Mouse (Mus musculus): Measurements from ENCODE around the gene Susd6. TPM values are rescaled to one million over a fixed set of nuclear protein-coding genes. Genes with fewer than 3 reads are reported as not detected.
A peak's percentile ranks its signal among the peaks of the same experiment; 100 is the strongest.

Susd6 gene
- polyA plus RNA-seq, 1 experiment from 2014 or later = 11.7 TPM

DNA sequence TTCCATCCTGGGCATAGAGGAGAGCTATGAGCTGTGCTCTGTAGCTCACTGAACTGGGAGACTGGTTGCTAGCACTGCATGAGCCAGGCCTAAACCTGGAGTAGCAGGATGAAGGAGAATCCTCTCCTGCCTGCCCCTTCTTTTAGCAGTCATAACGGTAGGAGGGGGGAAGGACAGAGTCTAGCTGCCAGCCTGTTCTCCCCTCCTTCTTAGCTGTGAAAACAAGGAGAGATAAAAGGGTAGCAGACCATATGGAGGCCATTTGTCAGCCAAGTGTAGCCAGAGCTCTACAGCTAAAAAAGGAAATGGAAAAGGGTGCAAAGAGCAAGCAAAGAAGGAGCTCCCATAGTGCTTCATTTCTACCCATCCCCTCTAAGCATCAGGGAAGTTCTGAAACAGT lies 71.6 kb downstream of the Susd6 start:
- no peaks in the 10 kb centered on the region for H3K9me3 ChIP-seq (replicated peaks; ENCODE audit: control insufficient read depth, low read length)
- no peaks in the 10 kb centered on the region for H3K36me3 ChIP-seq (ENCODE audit: control insufficient read depth, insufficient read depth, low read length)
- WGBS = 16% methylated on average over 1 of the region's 1 CpGs

GRCm38 (mm10) chr12:80863370-80863769 lies 73.1 kb downstream of the Susd6 start:
- no peaks in the 10 kb centered on the region for H3K36me3 ChIP-seq (ENCODE audit: control insufficient read depth, insufficient read depth, low read length)
- H3K9ac ChIP-seq (ENCODE audit: low read length) = no peak overlapping the region
- H3K27me3 ChIP-seq (replicated peaks; ENCODE audit: control insufficient read depth, insufficient read depth, low read length) = no peaks in the 10 kb centered on the region
- H3K9me3 ChIP-seq (replicated peaks; ENCODE audit: control insufficient read depth, low read length) = no peaks in the 10 kb centered on the region
- H3K27ac ChIP-seq (ENCODE audit: low read depth, low read length) = no peak overlapping the region
- peaks cover 7% of the 10 kb centered on the region for H3K4me1 ChIP-seq (ENCODE audit: control insufficient read depth, insufficient read depth, low read length)
- ATAC-seq (no peak), DNase-seq (ENCODE audit: low spot score) (no peak)
- 83% methylated on average over 2 of the region's 2 CpGs for WGBS
- H3K4me3 ChIP-seq (ENCODE audit: low read depth, low read length) = no peak overlapping the region
- no peak overlapping the region for H3K4me2 ChIP-seq (ENCODE audit: low read length)

More for the DNA sequence above, 71.6 kb downstream of the Susd6 start:
- Histone ChIP-seq H3K27me3 (replicated peaks; ENCODE audit: control insufficient read depth, insufficient read depth, low read length) (no peaks in the 10 kb centered on the region), H3K27ac (ENCODE audit: low read depth, low read length) (peak overlapping the region; percentile 3; the same call in 1 of the 2 replicates), H3K4me3 (ENCODE audit: low read depth, low read length) (no peak overlapping the region), H3K4me1 (ENCODE audit: control insufficient read depth, insufficient read depth, low read length) (peaks cover 14% of the 10 kb centered on the region), H3K9ac (ENCODE audit: low read length) (no peak overlapping the region), H3K4me2 (ENCODE audit: low read length) (no peak overlapping the region)
- DNase-seq (ENCODE audit: low spot score) = peak; percentile 56
- peak; percentile 60; the same call in 1 of the 2 replicates for ATAC-seq

GRCm38 (mm10) chr12:80865175-80865574 lies 74.9 kb downstream of the Susd6 start:
- Histone ChIP-seq H3K27me3 (replicated peaks; ENCODE audit: control insufficient read depth, insufficient read depth, low read length) (no peaks in the 10 kb centered on the region), H3K4me2 (ENCODE audit: low read length) (no peak overlapping the region), H3K9ac (ENCODE audit: low read length) (no peak overlapping the region), H3K9me3 (replicated peaks; ENCODE audit: control insufficient read depth, low read length) (no peaks in the 10 kb centered on the region), H3K27ac (ENCODE audit: low read depth, low read length) (no peak overlapping the region), H3K4me1 (ENCODE audit: control insufficient read depth, insufficient read depth, low read length) (peaks cover 5% of the 10 kb centered on the region; the same call in 1 of the 2 replicates), H3K36me3 (ENCODE audit: control insufficient read depth, insufficient read depth, low read length) (peaks cover 5% of the 10 kb centered on the region; the same call in 1 of the 2 replicates), H3K4me3 (ENCODE audit: low read depth, low read length) (no peak overlapping the region)
- ATAC-seq (no peak), DNase-seq (ENCODE audit: low spot score) (no peak)
- 90% methylated on average over 4 of the region's 4 CpGs for WGBS

- Histone ChIP-seq H3K36me3 (ENCODE audit: control insufficient read depth, insufficient read depth, low read length) (peaks cover 11% of the 10 kb centered on the region; the same call in 1 of the 2 replicates), H3K27ac (ENCODE audit: low read depth, low read length) (no peak overlapping the region), H3K9ac (ENCODE audit: low read length) (no peak overlapping the region), H3K9me3 (replicated peaks; ENCODE audit: control insufficient read depth, low read length) (no peaks in the 10 kb centered on the region), H3K27me3 (replicated peaks; ENCODE audit: control insufficient read depth, insufficient read depth, low read length) (no peaks in the 10 kb centered on the region), H3K4me2 (ENCODE audit: low read length) (no peak overlapping the region), H3K4me1 (ENCODE audit: control insufficient read depth, insufficient read depth, low read length) (peaks cover 5% of the 10 kb centered on the region; the same call in 1 of the 2 replicates), H3K4me3 (ENCODE audit: low read depth, low read length) (no peak overlapping the region)
- WGBS = 91% methylated on average over 2 of the region's 2 CpGs
- ATAC-seq (no peak), DNase-seq (ENCODE audit: low spot score) (no peak)
Measured at GRCm38 (mm10) chr12:80866023-80866422, 75.7 kb downstream of the Susd6 start.

DNA sequence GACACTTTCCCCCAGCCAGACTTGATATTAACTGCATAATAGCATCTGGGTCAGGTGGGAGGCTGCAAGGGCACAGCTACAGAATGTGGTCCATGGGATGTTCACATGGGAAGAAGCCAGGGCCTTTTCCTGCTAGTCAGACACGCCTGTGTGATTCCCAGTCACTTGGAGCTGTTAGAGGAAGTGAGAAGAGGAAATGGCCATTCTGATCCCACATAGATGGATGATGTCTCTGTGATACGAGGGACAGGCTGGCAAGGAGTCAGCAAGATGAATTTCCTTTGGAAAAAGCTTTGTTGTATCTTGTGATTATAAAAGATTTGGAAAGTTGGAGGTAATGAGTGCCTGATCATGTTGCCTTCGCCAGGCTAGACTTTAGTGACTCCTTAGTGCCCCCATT lies 76.8 kb downstream of the Susd6 start:
- no peak overlapping the region for H3K9ac ChIP-seq (ENCODE audit: low read length)
- DNase-seq (ENCODE audit: low spot score) (no peak), ATAC-seq (no peak)
- H3K9me3 ChIP-seq (replicated peaks; ENCODE audit: control insufficient read depth, low read length) = no peaks in the 10 kb centered on the region
- peaks cover 11% of the 10 kb centered on the region; the same call in 1 of the 2 replicates for H3K36me3 ChIP-seq (ENCODE audit: control insufficient read depth, insufficient read depth, low read length)
- no peak overlapping the region for H3K4me3 ChIP-seq (ENCODE audit: low read depth, low read length)
- H3K27ac ChIP-seq (ENCODE audit: low read depth, low read length) = no peak overlapping the region
- no peaks in the 10 kb centered on the region; the same call in 1 of the 2 replicates for H3K4me1 ChIP-seq (ENCODE audit: control insufficient read depth, insufficient read depth, low read length)
- 90% methylated on average over 3 of the region's 3 CpGs for WGBS
- no peaks in the 10 kb centered on the region for H3K27me3 ChIP-seq (replicated peaks; ENCODE audit: control insufficient read depth, insufficient read depth, low read length)
- no peak overlapping the region for H3K4me2 ChIP-seq (ENCODE audit: low read length)

DNA sequence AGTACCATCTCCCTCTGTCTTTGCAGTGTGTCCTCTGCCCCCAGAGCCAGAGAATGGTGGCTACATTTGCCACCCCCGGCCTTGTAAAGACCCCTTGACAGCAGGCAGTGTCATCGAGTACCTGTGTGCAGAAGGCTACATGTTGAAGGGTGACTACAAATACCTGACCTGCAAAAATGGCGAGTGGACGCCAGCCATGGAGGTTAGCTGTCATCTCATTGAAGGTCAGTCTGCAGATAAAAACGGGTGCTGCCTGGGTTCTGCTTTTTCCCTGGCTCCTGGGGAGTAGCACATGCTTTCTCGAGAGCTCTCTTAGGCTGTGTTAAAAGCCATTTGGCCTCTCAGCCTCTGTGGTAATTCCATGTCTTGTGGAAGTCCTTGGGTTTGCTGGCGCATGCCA lies 78.1 kb downstream of the Susd6 start:
- H3K27ac ChIP-seq (ENCODE audit: low read depth, low read length) = no peak overlapping the region

GRCm38 (mm10) chr12:80877215-80878092 lies 87.1 kb downstream of the Susd6 start:
- H3K9ac ChIP-seq (ENCODE audit: low read length) = no peak overlapping the region
- no peak for DNase-seq (ENCODE audit: low spot score)
- H3K4me1 ChIP-seq (ENCODE audit: control insufficient read depth, insufficient read depth, low read length) = no peaks in the 10 kb centered on the region
- no peak overlapping the region; the same call in 1 of the 2 replicates for H3K27ac ChIP-seq (ENCODE audit: low read depth, low read length)
- H3K9me3 ChIP-seq (replicated peaks; ENCODE audit: control insufficient read depth, low read length) = no peaks in the 10 kb centered on the region
- ATAC-seq = no peak
- H3K4me3 ChIP-seq (ENCODE audit: low read depth, low read length) = no peak overlapping the region
- WGBS = 82% methylated on average over 7 of the region's 7 CpGs
- H3K36me3 ChIP-seq (ENCODE audit: control insufficient read depth, insufficient read depth, low read length) = peaks cover 39% of the 10 kb centered on the region
- H3K4me2 ChIP-seq (ENCODE audit: low read length) = no peak overlapping the region
- no peaks in the 10 kb centered on the region for H3K27me3 ChIP-seq (replicated peaks; ENCODE audit: control insufficient read depth, insufficient read depth, low read length)

More for the DNA sequence above, 78.1 kb downstream of the Susd6 start:
- Histone ChIP-seq H3K9ac (ENCODE audit: low read length) (no peak overlapping the region), H3K27me3 (replicated peaks; ENCODE audit: control insufficient read depth, insufficient read depth, low read length) (no peaks in the 10 kb centered on the region), H3K4me2 (ENCODE audit: low read length) (no peak overlapping the region), H3K4me1 (ENCODE audit: control insufficient read depth, insufficient read depth, low read length) (no peaks in the 10 kb centered on the region; the same call in 1 of the 2 replicates), H3K36me3 (ENCODE audit: control insufficient read depth, insufficient read depth, low read length) (peaks cover 11% of the 10 kb centered on the region; the same call in 1 of the 2 replicates), H3K9me3 (replicated peaks; ENCODE audit: control insufficient read depth, low read length) (no peaks in the 10 kb centered on the region), H3K4me3 (ENCODE audit: low read depth, low read length) (no peak overlapping the region)
- no peak for ATAC-seq
- no peak for DNase-seq (ENCODE audit: low spot score)
- WGBS = 95% methylated on average over 7 of the region's 7 CpGs

DNA sequence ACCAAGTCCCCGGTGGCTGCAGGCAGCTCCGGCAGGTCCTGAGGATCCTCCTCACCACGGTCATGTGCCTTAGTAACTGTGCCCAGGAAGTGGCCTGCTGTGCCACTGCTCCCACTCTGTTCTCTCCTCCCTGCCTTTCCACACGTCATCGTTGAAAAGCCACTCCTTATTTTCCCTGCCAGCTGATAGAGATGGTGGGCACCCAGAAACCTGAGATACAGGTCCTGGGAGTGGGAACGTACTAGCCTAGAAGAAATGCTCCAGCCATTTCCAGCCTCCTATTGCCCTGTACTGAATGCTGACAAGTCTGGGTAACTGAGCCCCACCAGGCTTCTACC lies 87.8 kb downstream of the Susd6 start:
- no peak overlapping the region for H3K4me2 ChIP-seq (ENCODE audit: low read length)
- no peak overlapping the region for H3K27ac ChIP-seq (ENCODE audit: low read depth, low read length)
- 95% methylated on average over 6 of the region's 6 CpGs for WGBS
- H3K9ac ChIP-seq (ENCODE audit: low read length) = no peak overlapping the region
- H3K4me1 ChIP-seq (ENCODE audit: control insufficient read depth, insufficient read depth, low read length) = no peaks in the 10 kb centered on the region
- no peak for ATAC-seq
- no peaks in the 10 kb centered on the region for H3K9me3 ChIP-seq (replicated peaks; ENCODE audit: control insufficient read depth, low read length)
- H3K36me3 ChIP-seq (ENCODE audit: control insufficient read depth, insufficient read depth, low read length) = peaks cover 39% of the 10 kb centered on the region
- H3K27me3 ChIP-seq (replicated peaks; ENCODE audit: control insufficient read depth, insufficient read depth, low read length) = no peaks in the 10 kb centered on the region
- no peak for DNase-seq (ENCODE audit: low spot score)
- no peak overlapping the region for H3K4me3 ChIP-seq (ENCODE audit: low read depth, low read length)

DNA sequence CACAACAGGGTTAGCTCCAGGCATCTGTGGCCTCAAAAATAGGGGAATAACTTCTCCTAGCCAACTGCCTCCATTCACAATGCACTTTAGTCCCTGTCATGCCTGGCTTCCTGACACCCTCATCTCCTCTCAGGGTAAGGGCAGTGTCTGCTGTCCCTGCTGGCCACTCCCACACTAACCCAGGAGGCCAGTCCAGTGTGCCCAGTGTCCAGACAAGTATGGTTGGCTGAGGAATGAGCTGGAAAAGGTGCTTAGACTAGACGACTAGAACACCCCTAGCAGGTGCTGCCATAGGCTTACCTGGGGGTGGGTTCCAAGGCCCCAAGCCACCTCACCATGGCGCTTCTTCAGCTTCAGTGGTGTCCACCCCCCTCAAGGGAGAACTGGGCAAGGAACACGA lies 88.3 kb downstream of the Susd6 start:
- no peaks in the 10 kb centered on the region for H3K4me1 ChIP-seq (ENCODE audit: control insufficient read depth, insufficient read depth, low read length)
- no peak overlapping the region for H3K4me3 ChIP-seq (ENCODE audit: low read depth, low read length)
- H3K9me3 ChIP-seq (replicated peaks; ENCODE audit: control insufficient read depth, low read length) = no peaks in the 10 kb centered on the region
- H3K36me3 ChIP-seq (ENCODE audit: control insufficient read depth, insufficient read depth, low read length) = peaks cover 39% of the 10 kb centered on the region
- H3K4me2 ChIP-seq (ENCODE audit: low read length) = no peak overlapping the region
- H3K27ac ChIP-seq (ENCODE audit: low read depth, low read length) = no peak overlapping the region
- no peak for DNase-seq (ENCODE audit: low spot score)
- 69% methylated on average over 3 of the region's 3 CpGs for WGBS
- no peak for ATAC-seq
- H3K27me3 ChIP-seq (replicated peaks; ENCODE audit: control insufficient read depth, insufficient read depth, low read length) = no peaks in the 10 kb centered on the region
- H3K9ac ChIP-seq (ENCODE audit: low read length) = no peak overlapping the region
